Mouse (Mus musculus) regulatory T cell (primary cell): ENCODE results near the gene Ptpdc1.

Experiments
- in situ Hi-C: fragments of 300-600 bp; cut with MboI, MseI; formaldehyde crosslinking; loops from one replicate; pipeline ENCODE4 v1.15.1; 2025; ENCODE audit warnings: high pct_unique_total_duplicates

The Ptpdc1 gene

DNA sequence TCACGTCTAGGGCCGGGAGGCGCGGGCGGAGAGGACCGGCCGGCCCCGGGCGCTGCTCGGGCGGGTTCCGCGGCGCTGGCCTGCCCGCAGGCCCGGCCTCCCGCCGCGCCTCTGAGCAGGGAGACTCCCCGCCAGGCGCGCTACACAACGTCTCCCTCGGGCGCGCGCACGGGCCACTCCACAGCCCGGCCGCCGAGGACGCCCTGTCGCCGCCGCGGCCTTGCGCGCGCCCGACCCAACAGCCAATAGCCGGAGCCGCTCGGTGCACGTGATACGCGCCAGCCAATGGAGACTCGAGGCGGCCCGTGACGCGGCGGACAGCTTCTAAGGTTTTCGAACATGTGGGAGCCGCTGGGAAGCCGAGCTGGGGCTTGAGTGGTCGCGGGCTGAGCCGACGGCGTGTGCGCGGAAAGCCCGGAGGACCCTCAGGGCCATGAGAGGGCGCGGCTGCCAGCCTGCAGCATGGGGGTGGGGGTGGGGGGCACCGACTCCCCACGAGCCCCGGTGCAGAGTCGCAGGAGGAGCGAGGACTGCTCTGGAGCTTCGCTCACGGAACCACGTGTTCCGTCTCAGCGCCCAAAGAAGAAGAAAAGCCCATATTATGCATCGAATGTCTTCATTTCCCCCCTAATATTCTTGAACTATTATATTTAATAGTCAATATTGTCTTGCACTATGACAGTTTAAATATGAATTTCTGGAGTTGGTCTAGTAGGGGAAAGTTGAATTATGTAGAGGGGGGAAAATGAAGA is at the start of gene Ptpdc1:
Gene Ptpdc1, minus strand, starts transcription at position 232 of the 752 bp plus-strand sequence.
- in situ Hi-C loops: no loop called here

DNA sequence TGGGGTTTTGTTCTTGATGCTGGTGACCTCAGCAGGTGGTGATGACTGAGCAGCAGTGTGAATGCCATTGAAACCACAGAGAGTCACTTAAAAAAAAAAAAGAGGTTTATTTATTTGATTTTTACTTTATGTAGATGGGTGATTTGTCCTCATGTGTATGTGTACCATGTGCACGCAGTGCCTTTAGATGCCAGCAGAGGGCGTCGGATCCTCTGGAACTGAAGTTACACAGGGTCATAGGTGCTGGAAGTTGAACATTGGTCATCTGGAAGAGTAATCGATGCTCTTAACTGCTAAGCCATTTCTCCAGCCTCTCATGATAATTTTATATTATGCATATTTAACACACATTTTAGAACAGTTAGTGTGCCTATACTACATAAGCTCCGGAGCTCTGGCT is 49.1 kb upstream of the Ptpdc1 start:
- in situ Hi-C loops: no loop called here

DNA sequence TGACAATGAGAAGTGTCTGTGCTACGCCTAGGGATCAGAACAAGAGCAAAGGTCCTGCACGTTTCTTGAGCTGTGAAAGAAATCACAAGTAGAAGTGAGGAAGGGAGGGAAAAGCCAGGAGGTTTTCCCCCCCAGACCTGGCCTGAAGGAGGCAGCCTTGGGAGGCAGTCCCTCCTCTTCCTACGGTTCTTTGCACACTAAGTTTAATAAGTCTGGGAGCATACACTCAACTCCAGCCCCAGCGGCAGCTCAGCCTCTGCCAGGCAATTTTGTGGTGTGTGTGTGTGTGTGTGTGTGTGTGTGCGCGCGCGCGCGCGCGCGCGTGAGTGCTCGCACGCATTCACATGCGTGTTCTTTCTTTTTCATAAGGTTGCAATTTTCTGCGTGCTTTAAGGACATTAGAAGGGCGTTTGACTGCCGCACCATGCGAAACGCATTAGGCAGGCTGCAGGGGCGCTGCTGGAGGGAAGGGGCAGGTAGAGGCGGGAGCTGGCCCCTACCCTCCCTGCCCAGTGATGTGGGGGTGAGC is 46.9 kb upstream of the Ptpdc1 start:
- in situ Hi-C loops: no loop called here

- in situ Hi-C loops: no loop called here
Observed at GRCm38 (mm10) chr13:48668976-48669534, 43.6 kb upstream of the Ptpdc1 start.

DNA sequence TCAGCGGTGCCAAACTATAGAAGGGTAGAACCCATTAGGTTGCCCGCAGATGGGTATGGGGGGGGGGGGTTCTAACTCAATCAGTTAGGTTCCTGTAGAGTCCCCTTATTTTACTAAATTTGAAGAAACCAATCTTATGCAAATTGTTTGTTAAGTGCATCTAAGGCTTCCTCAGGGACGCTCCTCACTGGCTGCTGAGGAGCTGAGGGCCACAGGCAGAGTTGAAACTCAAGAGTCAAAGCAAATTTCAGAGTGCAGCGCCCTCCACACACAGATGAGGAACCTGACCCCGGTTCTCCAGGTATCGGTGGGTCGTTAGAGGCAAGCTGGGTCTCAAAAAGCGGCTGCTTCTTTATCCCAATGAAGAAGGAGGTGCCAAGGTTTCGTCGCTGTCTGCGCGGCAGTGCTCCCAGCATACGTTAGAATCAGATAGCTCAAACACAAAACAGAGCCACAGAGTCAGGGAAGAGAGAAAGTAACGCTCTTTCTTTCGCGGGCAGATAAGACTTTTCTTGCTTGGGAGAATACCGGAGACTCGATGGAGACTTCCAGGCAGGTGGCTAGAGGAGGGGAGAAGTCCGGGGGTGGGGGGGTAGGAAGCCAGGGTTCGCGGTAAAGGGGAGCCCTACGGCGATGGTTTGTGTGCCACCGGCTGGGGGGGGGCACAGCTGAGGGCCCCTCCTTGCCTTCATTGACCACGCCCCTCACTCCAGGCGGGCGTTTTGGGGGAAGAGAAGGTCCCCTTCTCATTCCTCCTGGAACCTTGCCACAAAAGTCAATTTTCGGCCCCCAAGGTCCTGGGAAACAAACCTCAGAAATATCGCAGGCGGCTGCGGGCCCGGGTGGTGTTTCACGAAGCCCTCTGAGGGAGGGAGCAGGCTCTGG is 42.9 kb upstream of the Ptpdc1 start:
- in situ Hi-C loops: no loop called here

DNA sequence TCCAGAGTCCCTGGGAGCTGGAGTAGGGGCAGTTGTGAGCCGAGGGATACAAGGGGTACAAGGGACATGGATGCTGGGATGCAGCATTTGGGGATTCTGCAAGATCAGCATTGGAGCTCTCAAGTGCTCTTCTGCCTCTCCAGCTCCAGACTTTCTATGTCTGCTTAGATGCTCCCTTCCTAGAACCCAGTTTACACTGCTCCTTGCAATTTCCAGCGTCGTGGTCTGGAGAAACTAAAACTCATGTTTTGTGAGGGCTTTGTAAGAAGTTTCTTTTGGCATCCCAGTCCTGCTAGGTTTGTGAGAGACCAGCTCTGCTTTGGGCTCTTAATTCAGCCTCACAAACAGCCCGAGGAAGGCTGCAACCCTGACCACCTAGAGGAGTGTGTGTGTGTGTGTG is 42.0 kb upstream of the Ptpdc1 start:
- in situ Hi-C loops: no loop called here

GRCm38 (mm10) chr13:48665656-48666597 is 40.5 kb upstream of the Ptpdc1 start:
- in situ Hi-C loops: no loop called here

DNA sequence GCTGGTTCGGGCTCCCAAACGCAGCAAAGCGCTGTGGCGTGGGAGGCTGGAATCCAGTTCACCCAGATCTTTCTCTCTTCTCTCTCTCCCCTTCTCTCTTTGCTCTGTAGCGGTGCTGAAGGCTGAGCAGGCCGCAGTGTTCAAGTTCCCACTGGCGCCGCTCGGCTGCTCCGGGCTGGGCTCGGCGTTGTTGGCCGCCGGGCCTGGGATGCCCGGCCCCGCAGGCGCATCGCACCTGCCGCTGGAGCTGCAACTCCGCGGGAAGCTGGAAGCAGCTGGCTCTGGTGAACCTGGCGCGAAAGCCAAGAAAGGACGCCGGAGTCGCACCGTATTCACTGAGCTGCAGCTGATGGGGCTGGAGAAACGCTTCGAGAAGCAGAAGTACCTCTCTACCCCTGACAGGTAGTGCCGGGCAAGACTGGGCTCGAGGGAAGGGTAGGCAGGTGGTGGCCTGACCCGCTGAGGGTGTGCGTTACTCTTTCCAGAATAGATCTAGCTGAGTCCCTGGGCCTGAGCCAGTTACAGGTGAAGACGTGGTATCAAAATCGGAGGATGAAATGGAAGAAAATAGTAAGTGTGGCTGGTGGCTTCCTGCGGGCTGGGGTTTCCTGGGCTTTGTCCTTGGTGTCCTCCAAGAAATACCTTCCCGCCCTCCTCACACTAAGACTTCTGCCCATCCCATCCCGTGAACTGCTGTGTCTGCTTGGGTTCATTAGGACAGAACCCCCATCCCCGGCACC is 39.6 kb upstream of the Ptpdc1 start:
- in situ Hi-C loops: no loop called here

- in situ Hi-C loops: no loop called here
Observed at GRCm38 (mm10) chr13:48663988-48664339, 38.5 kb upstream of the Ptpdc1 start.

GRCm38 (mm10) chr13:48663211-48663987 is 37.9 kb upstream of the Ptpdc1 start:
- in situ Hi-C loops: no loop called here

DNA sequence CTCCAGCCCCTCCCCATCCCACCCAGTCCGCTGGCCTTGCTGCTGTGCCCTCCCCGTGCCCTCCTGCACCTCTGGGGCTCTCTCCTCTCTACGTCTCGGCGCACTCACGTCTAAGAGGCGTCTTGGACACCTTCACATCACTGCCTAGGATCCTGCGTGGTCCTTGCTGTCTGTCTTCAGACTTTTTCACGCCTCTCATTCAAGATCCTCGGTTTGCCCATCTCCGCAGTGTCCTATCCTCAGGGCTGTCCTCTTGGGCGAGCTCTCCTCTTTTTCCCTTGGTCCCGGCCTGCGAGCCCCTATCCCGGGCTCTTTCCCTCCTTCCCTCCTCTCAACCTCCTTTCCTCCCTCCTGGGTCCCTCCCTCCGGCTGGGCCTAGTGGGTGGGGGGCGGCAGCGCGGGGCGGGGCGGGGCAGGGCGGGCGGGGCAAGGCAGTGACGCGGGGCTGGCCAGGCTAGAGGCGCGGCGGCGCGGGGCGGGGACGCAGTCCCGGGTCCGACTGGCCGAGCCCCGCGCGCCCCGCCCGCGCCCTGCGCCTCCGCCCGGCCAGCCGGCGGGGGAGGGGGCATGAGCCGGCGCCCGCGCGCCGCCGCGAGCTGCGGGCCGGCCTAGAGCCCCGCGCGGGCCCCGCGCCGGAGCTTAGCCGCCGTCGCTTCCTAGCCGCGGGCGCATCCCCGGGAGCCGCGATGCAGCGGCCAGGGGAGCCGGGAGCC is 37.1 kb upstream of the Ptpdc1 start, which contains the start of gene Barx1:
Gene Barx1, plus strand, starts transcription at position 568 of the 713 bp plus-strand sequence.
- in situ Hi-C loops: no loop called here

- in situ Hi-C loops: no loop called here
Observed at GRCm38 (mm10) chr13:48661561-48661960, 36.1 kb upstream of the Ptpdc1 start.

- in situ Hi-C loops: no loop called here
Observed at GRCm38 (mm10) chr13:48660741-48661140, 35.3 kb upstream of the Ptpdc1 start.

DNA sequence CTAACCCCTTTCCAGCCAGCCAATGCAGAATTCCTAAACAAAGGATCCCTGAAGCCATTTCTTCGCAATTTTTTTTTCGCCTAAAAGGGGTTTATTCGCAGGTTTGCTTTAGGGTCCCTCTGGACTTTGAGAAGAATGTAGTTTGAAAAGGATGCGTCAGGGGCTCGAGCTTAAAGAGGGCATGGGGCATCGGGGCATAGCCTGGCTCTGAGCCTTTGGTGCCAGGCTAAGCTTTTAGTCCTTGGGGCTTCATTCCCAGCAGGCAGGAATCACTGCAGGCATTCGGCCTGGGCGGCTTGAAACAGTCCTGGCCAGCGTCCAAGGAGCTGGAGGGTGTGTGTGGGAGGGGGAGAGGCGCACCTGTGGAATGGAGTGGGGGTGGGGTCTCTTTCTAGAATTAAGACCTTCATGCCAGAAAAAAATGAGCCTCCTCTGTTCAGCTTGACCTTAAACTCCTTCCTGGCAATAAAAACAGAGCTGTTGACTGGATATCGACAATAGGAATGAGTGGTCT is 34.8 kb upstream of the Ptpdc1 start:
- in situ Hi-C loops: no loop called here

GRCm38 (mm10) chr13:48659254-48660220 is 34.1 kb upstream of the Ptpdc1 start:
- in situ Hi-C loops: loop anchor here (10.0 kb wide), 2 partner anchors 355 to 675 kb away; no protein-coding TSS in a partner anchor

GRCm38 (mm10) chr13:48658588-48659253 is 33.3 kb upstream of the Ptpdc1 start:
- in situ Hi-C loops: loop anchor here (10.0 kb wide), 2 partner anchors 356 to 676 kb away; no protein-coding TSS in a partner anchor

- in situ Hi-C loops: loop anchor here (10.0 kb wide), 2 partner anchors 357 to 677 kb away; no protein-coding TSS in a partner anchor
Observed at GRCm38 (mm10) chr13:48657791-48658190, 32.3 kb upstream of the Ptpdc1 start.
